Mouse (Mus musculus): Measurements from ENCODE around the gene Tbc1d22b. TPM values are rescaled to one million over a fixed set of nuclear protein-coding genes. Genes with fewer than 3 reads are reported as not detected.
A peak's percentile ranks its signal among the peaks of the same experiment; 100 is the strongest.

Tbc1d22b gene
- total RNA-seq, 2 experiments from 2014 or later = 15.4 to 16.2 TPM

DNA sequence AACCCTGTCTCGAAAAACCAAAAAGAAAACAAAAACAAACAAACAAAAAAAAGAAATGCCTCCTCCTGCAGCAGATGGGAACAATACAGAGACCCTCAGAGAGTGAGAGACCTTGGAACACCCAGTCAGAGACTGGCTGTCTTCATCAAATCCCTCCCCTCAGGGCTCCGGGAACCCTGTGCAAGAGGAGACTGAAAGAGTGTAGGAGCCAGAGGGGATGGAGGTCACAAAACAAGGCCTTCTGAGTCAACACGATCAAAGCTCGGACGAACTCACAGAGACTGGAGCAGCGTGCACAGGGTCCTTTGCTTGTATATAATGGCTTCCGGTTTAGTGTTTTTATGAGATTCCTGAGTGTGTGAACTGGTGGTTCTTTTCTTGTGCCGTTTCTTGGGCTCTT is 9.2 kb upstream of the Tbc1d22b start:
- intact Hi-C loops (cut with DNase I) = no loop called here
- no peak for DNase-seq

DNA sequence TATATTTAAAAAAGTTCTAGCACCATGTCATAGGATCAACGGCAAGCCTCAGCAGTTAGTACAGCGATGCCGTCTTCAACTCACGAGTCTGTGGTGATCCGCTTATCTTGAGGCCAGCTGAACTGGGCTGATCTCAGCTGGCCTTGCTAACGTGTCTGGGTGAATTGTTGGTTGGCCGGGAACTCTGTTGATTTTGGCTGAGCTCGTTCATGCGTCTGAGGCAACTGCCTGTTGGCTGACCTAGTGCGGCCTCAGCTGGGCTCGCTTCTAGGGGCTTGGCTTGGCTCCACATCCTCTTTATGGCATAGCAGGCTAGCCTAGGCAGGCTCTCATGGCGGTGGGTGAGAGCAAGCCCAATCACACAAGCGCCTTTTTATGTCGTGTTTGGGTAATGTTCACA is 8.2 kb upstream of the Tbc1d22b start:
- intact Hi-C loops (cut with DNase I) = no loop called here
- peak; percentile 87 to 90 for DNase-seq

DNA sequence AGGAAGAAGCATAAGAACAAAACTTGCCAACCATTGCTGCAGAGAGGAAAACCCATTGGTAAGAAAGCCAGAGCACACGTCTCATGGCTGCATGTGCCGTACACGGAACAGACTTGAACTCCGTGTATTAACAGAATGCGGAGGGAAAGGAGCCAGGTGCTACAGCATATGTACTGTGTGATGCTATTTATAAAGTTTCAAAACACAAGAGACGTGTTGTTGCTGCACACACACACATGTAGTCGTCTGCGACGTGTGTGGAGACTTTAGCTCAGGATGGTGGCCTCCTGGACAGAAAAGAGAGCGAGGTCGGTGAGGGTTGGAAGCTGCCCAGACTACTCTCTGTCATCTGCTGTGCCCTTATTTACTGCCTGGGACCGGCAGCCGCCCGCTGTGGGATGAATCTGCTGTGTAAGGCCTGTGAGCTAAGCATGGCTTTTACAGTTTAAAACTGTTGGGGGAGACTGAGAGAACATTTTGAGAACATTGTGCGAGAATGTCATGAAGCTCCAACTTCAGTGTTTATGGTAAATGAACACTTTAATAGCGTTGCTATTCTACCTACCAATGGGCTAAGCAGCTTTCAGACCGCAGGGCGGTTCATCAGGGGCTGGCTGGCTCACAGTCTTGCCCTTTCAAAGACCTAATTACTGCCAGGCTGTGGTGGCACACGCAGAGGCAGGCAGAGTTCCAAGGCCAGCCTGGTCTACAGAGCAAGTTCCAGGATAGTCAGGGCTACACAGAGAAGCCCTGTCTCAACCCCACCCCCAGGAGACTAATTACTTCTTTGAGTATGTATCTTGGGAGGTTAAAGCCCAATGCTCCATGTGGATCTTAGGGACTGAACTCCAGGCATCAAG is 6.5 kb upstream of the Tbc1d22b start:
- DNase-seq = no peak
- intact Hi-C loops (cut with DNase I) = no loop called here

DNA sequence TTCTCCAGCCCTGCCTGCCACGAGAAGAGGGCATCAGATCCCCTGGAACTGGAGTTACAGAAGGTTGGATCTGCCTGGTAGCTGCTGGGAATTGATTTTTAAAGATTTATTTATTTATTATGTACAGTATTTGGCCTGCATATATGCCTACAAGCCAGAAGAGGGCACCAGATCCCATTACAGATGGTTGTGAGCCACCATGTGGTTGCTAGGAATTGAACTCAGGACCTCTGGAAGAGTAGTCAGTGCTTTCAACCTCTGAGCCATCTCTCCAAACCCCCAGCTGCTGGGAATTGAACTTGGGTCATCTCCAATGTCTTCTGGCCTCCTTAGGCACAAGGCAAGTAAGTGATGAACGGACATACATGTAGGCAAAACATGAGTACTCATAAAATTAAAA is 5.5 kb upstream of the Tbc1d22b start:
- no peak for DNase-seq
- intact Hi-C loops (cut with DNase I) = no loop called here

DNA sequence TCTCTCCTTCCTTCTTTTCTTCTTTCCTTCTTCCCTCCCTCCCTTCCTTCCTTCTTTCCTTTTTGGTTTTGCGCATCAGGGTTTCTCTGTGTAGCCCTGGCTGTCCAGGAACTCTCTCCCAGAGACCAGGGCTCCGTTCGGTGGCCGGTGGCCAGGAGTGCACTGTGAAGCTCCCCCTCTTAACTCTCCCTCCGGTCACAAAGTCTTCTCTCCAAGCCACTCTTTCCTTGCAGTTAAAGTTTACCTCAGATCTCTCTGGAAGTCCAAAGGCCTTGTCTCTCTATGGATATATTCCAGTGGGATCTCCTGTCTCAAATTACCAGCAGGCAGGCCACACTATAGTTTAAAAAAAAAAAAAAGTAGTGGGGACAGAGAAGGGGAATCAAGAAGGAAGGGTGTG is 4.3 kb upstream of the Tbc1d22b start:
- intact Hi-C loops (cut with DNase I) = no loop called here
- no peak for DNase-seq

DNA sequence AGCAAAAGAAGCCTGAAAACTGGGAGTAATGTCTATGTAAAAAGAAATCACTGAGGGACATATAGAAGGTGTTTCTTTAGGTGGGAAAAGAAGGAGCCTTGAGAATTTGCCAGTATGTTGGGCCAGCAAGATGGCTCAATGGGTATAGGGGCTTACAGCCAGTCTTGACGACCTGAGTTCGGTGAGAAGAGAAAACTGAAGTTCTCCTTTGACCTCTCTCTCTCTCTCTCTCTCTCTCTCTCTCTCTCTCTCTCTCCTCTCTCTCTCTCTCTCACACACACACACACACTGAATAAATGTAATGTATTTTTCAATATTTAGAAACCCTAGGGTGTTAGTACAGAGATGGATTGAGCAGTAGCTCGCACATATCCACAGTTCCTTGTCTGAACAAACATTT is 1.1 kb upstream of the Tbc1d22b start:
- intact Hi-C loops (cut with DNase I) = no loop called here
- DNase-seq = no peak

DNA sequence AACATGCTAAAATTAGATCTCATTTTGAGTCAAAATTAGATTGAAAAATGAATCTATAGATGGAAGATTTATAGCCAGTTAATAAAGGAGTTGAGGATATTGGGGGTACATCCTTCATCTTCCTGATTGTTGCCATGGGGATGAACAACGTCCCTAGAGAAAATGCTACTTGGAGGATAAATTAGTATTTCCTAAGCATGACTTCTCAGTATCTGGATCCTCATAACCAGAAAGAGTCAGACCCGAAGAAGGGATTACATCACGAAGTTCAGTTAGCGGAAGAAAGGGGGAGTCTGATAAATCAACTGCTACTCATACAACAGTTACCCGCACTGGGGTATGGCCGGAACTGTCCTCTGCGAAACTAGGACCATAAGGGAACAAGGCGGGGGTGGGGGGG is 591 bp upstream of the Tbc1d22b start:
- DNase-seq = no peak
- intact Hi-C loops (cut with DNase I) = no loop called here

DNA sequence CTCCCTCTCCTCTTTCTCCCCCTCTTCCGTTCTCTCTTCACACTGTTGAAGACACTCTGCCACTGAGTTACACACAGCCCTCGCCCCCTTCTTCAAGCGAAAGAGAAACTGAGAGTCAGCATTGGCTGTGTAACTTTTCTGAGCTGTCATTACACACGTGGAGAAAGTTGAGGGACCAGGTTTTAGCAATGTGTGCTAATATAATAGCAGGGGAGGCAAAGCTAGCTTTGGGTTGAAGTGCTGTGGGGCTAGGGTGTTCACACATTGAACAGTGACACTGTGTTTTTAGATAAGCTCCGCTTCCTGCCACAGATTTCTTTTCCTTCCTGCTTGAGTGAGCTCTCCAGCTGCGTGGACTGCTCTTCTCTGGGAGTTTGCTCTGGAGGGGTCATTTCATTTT is 1.4 kb downstream of the Tbc1d22b start:
- peak in 1 of 2 experiments; percentile 19 for DNase-seq
- intact Hi-C loops (cut with DNase I) = no loop called here

DNA sequence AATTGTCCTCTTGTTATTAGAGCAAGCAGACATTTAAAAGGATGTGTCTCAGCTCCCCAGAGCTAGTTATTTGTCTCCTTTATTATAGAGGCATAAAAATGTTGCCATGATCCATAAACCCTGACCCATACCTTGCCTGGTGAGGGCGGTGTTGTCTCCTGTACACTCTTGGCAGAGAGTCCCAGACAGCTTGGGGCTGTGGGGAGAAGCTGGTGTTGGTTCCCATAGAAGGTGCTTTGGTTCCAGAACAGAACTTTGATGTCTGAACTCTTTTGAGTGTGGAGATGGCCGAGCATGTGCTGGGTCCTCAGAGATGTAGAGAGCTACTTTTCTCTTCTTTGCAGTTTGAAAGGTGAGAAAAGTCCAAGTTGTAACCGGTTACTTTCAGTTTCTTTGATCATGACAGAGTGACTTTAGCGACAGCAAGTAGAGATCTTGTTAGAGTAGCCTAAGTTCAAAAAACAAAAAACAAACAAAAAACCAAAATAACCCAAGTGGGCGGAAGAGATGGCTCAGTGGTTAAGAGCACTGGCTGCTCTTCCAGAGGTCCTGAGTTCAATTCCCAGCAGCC is 2.7 kb downstream of the Tbc1d22b start, which contains the start of gene Tmem217:
Gene Tmem217, minus strand, starts transcription at position 224 of the 571 bp plus-strand sequence.
- DNase-seq = no peak
- intact Hi-C loops (cut with DNase I) = no loop called here

DNA sequence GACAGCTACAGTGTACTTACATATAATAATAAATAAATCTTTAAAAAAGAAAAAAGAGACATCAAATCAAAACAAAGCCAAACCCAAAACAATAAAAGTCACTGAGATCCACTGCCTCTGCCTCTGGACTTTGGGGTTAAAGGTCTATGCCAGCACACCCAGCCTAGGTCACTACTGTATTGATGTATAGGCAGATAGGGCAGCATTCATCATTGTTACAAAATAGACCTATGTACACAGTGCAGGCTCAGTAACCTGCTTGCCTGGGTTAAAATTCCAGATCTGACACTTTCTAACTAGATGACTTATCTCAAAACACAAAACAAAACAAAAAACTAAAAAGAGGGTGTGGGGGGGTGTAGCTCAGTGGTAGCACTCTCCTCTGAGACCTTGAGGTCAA is 4.6 kb downstream of the Tbc1d22b start:
- no peak for DNase-seq
- intact Hi-C loops (cut with DNase I) = no loop called here

DNA sequence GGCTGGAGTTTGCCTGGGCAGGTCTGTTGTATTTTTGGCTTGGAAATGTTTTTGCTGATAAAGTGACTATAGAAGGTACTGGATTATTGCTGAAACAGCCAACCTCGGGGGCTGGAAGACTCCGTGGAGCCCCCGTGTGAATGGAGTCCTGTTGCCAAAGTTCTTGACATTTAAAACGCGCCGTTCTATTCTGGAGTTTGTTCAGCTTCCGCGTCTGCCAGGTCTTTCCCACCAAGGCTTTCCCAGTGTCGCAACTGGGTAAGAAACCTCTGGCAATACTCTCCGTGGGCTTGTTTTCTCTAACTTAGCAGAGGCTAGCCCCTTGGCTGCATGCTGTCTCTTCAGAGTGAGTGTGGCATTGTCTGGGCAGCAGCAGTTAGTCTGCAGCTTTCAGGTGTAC is 6.9 kb downstream of the Tbc1d22b start:
- intact Hi-C loops (cut with DNase I) = no loop called here
- peak; percentile 33 to 36 for DNase-seq

DNA sequence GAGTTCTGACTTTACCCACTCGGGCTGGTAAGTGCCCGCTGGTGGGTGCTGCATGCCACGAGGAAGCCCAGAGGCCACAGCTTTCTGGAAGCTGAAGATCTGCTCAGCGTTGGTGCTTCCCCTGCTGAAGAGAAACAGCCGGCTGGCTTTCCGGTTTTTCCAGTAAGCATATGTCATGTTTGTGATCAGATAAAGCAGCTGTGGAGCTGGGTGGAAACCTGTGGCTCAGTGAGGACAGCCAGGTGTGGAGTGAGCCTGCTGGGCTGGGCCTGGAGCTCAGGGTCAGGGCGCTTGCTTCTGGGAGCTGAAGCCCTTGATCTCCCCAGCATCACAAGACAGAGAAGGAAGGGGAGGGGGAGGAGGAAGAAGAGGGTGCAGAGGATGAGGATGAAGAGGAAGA is 7.3 kb downstream of the Tbc1d22b start:
- DNase-seq = no peak
- intact Hi-C loops (cut with DNase I) = no loop called here

DNA sequence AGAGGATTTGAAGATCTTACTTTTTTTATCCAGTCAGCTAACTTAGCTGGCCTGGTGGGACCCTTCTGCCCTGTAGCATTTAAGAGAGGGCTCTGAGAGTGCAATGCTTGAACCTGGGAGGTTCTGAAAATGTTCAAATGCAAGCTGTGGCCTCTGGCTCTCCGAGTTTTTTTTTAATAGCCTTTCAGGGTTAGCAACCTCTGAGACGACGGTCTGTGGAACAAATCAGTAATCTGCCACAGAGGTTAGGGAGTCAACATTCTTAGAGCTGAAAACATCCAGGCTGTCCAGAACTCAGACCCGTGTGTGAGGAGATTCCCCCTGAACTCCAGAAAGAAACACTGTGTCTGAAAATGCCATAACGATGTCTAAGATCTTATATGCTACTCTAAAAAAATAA is 8.9 kb downstream of the Tbc1d22b start:
- intact Hi-C loops (cut with DNase I) = no loop called here
- no peak for DNase-seq

DNA sequence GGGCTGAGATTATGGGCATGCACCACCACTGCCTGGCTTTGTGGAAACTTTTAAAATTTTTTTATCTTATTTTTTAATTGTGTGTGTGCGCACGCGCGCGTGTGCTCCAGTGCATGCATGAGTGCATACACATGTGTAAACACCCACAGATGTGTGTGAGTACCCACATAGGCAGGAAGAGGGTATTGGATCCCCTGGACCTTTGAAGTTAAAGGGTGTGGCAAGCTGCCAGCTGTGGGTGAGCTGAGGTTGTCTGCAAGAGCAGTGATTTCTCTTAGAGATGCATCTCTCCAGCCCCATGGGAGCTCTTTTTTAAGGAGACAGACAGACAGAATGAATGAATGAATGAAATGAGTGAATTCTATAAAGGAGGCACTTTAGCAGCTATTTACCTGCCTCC is 15.9 kb downstream of the Tbc1d22b start:
- intact Hi-C loops (cut with DNase I) = no loop called here

DNA sequence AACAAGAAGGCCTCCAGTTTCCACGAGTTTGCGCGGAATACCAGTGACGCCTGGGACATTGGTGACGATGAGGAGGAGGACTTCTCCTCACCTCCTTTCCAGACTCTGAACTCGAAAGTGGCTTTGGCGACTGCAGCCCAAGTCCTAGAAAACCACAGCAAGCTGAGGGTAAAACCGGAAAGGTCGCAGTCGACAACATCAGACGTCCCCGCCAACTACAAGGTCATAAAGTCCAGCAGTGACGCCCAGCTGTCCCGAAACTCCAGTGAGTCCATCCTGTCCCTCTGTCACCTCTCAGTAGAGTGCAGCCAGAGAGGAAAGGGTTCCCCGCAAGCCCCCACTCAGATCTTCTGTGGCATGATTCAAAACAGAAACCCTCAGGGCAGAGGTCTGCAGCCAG is 18.9 kb downstream of the Tbc1d22b start:
- intact Hi-C loops (cut with DNase I) = no loop called here
- DNase-seq = no peak

More for the DNA sequence above, 15.9 kb downstream of the Tbc1d22b start:
- no peak for DNase-seq

DNA sequence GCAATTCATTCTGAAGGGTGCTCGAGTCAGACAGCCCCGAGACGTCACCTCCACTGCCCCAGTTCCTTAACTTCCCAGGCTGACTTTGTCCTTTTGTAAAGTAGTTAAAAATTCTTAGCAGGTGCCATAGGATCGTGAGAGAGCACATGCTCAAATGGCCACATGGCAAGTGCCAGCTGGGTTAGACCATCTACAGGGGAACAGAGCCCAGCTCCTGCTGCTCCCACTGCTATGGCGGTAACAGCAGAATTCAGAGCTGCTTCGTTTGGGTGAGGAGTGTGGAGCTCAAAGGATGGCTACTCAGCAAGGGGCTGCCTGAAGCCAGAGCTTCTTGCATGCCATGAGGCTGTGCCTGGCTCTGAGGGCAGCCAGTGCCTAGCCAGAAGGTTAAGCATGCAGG is 20.2 kb downstream of the Tbc1d22b start:
- DNase-seq = no peak
- intact Hi-C loops (cut with DNase I) = no loop called here

DNA sequence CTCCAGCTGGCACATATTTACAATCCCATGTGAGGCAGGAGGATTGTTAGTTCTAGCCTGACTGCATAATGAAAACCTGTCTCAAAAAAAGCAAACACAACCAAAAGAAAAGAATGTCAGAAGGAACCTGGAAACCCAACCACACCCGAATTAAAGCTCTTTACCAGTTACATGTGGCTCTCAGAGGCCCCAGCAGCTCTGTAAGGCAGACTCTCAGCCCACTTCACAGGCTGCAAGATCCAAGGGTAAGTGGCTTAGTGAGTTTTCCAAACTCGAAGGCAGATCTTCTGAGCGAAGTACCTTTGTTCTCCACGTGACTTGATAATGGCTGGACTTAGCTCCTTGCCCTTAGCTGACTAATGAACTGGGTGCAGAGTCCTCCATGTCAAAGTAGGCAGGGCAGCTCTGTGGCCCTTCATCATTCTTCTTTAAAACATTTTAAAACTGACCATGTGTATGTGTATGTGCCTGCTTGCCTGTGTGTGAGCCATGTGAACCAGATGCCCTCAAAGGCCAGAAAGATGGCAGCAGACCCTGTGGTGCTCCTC is 30.1 kb downstream of the Tbc1d22b start:
- intact Hi-C loops (cut with DNase I) = no loop called here
- no peak for DNase-seq

DNA sequence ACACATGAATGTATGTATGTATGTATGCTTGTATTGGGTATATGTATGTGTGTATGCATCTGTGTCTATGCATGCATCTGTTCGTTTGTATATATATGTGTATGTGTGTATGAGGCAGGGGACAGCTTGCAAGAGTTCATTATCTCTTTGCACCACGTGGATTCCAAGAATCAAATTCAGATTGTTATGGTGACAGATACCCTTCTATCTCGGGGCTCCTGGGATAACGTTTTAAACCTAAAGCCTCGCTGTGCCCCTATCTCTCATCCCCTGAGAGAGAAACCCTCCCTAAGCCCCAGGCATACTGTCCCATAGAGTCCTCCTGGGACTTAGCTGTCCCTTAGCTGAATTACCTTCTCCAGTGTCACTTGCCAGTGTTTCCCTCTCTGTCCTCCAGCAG is 34.0 kb downstream of the Tbc1d22b start:
- no peak for DNase-seq
- intact Hi-C loops (cut with DNase I) = no loop called here

DNA sequence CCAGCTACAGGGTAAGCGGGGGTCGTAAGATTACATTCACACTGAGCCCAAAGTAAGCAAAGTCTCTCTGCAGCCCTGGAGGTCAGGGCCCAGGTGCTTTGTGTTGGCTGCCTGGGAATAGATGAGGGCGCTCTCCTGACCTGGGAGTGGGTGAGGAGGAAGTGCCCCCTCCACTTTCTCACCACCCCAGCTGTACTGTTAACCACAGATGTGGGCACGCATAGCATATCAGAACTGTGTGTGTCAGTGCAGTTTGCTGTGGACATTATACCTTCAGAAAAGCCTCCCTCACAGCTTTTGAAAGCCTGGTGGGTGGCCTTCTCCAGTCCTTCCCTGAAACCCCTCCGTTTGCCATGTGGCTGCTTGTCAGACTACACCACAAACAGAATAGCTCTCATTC is 34.7 kb downstream of the Tbc1d22b start:
- DNase-seq = no peak
- intact Hi-C loops (cut with DNase I) = no loop called here

DNA sequence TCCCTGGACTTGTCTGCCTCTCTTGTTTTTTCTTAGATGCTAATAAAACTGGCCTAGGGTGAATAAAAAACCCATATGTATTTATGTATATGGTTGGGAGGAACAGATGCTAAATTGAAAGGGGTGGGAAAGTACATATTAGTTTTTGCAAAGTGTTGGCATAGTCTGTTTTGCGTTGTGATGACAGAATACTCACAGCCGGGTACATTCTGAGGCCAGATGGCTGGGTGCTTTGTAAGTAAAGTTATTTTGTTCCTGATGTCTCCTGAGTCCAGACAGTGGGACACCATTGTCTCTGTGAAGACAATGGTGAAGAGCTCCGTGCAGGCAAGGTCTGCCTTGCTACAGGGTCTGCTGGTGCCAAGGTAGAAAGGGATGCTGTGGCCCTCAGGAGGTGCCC is 35.2 kb downstream of the Tbc1d22b start:
- intact Hi-C loops (cut with DNase I) = no loop called here
- no peak for DNase-seq

DNA sequence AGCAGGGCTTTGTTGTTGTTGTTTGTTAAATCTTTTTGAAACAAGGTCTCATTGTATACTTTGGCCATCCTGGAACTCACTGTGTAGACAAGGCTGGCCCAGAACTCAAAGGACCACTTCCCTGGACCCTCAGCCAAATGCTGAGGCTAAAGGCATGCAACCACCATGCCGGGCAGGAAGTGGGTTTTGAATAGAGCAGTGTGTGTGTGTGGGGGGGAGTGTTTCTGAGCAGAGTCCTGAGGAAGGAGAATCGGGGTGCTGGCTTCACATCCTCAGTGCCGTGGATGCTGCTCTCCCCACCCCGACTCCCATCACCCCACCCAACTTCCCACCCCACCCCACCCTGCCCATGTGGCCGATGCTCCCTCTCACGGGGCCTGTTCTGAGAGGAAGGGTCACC is 35.9 kb downstream of the Tbc1d22b start:
- intact Hi-C loops (cut with DNase I) = no loop called here
- no peak for DNase-seq

DNA sequence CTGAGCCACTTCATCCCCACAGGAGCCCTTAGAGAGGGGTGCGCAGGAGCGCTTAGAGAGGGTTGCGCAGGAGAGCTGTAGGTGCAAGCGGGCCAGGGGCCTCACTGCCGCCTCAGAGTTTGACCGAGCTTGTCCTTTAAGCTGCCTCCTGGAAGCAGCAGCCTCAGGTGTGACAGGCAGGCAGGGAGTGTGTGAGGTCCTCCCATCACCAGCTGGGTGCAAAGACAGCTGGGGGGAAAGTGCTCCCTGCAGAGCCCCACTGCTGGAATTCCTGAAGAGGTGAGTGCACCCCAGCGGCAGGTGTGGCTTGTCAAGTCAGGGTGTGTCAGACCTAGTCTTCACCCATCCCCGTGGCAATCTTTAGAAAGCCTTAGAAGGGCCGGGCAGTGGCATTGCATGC is 37.3 kb downstream of the Tbc1d22b start:
- intact Hi-C loops (cut with DNase I) = no loop called here
- DNase-seq = no peak

Measured in heart, postnatal 10 days (tissue).